Mouse (Mus musculus) splenic B cell, adult 2 months (primary cell): ENCODE data around the gene Arl6.

Experiments
- DNase-seq: peaks from one replicate; pipeline ENCODE4 v3.0.0-alpha.2; 2011; ENCODE audit warnings: low read depth, low spot score
- H3K27me3 ChIP-seq: 2 replicates; pipeline ENCODE4 v1.6.1; 2012; ENCODE audit warnings: mild to moderate bottlenecking, low read length, moderate library complexity, mixed read lengths; ENCODE audit not compliant: control insufficient read depth, poor library complexity, insufficient read depth, severe bottlenecking
- H3K36me3 ChIP-seq: 2 replicates; pipeline ENCODE4 v1.6.1; 2012; ENCODE audit warnings: mild to moderate bottlenecking, low read length, moderate library complexity, mixed read lengths; ENCODE audit not compliant: control insufficient read depth, poor library complexity, insufficient read depth, severe bottlenecking

The Arl6 gene

DNA sequence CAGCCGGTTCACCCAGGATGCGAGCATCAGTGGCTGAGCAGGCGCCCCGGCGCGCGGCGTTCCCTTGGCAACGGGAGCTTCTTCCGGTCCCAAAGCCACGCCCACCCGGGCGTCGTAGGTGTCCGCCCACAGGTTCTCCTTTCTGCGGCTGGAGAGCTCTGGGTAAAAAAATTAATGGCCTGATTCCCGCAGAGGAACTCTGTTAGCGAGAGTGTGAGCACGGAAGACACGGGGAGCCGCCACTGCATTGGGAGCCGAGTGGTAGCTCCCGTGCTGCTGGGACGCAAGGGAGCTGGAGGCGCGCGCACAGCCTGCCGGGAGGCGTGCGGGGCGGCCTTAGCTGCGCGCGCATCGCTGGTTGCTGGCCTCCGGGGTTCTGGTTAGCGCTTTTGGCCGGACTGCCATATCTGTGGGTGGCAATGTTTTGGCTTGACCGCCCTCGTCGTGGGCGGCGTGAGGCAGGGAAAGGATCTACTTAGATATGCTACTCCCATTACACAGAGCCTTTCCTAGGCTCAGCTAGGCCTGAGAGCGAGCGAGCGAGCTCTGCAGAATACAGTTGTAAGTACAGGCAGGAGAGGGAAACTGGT lies at the start of gene Arl6:
Arl6 (minus strand) TSS at position 290 of the 590 bp plus-strand sequence.
- DNase-seq: peak; percentile 94
- Histone ChIP-seq H3K36me3 (no peaks in the 10 kb centered on the region), H3K27me3 (no peaks in the 10 kb centered on the region)

DNA sequence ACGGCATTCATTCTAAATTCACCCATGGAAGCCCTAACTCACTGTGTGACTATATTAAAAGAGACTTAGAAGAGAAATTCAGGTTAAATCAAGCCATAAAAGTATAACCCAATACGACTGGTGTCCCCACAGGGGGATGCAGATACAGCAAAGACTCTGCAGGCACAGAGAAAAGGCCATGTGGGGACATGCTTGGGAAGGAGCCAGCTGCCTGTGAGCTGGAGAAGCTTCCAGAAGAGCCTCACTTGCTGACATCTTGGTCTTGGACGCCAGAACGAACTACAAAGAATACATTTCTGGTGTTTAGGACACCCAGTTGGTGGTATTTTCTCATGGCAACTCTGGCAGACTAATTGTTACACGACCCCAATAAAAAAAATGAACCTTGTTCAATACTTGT lies 45.9 kb upstream of the Arl6 start:
- no peak for DNase-seq
- no peaks in the 10 kb centered on the region for H3K27me3 ChIP-seq
- no peaks in the 10 kb centered on the region for H3K36me3 ChIP-seq

GRCm38 (mm10) chr16:59683434-59683833 lies 44.2 kb upstream of the Arl6 start:
- Histone ChIP-seq H3K36me3 (no peaks in the 10 kb centered on the region), H3K27me3 (no peaks in the 10 kb centered on the region)
- peak; percentile 66 for DNase-seq

DNA sequence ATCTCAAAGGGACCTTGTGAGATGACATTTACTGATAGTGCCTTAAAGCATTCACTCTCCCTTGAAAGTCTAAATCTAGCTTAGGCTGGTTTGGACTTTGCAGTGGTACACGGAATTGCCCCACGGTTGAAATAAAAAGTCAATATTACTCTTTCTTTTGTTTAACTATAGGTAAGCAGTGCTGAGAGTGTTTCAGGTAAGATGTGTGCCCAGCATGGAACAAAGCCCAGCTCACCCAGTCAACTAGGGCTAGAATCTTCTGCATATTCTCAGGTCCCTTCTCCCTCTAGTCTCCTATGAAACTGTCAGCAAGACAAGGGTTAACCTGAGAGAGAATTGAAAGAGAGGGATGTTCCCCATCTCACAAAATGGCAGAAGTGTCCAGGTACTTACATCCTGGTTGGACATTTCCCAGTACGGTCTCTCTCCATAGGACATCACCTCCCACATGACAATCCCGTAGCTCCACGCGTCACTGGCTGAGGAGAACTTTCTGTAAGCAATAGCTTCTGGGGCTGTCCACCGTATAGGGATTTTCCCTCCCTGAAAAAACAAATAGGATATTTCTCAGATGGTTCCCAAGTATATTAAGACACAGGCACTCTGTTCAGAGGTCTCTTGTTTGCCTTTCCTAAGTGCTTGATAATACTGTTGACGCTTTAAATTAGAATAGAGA lies 43.2 kb upstream of the Arl6 start:
- Histone ChIP-seq H3K36me3 (no peaks in the 10 kb centered on the region), H3K27me3 (no peaks in the 10 kb centered on the region)
- DNase-seq: no peak

GRCm38 (mm10) chr16:59666938-59667337 lies 27.7 kb upstream of the Arl6 start:
- DNase-seq: no peak
- Histone ChIP-seq H3K27me3 (no peaks in the 10 kb centered on the region), H3K36me3 (no peaks in the 10 kb centered on the region)

DNA sequence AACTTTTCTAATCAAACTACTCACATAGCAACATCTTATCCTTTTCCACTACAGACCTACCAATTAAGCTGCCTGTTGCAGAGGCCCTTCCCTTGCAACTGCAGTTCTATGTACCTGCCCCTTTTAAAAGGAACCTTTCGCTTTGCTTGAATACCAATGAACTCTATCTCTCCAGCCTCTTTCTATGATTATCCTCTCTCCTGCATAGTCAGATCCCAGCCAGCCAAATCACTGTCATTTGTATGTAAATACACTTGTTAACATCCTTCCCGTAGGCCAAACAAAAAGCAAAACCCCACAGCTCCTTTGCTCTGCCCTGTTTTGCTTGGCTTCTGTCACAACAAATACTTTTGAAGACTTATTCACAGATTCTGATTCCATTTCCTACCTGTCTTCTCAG lies 4.6 kb upstream of the Arl6 start:
- Histone ChIP-seq H3K27me3 (no peaks in the 10 kb centered on the region), H3K36me3 (no peaks in the 10 kb centered on the region)
- no peak for DNase-seq

- Histone ChIP-seq H3K36me3 (no peaks in the 10 kb centered on the region), H3K27me3 (no peaks in the 10 kb centered on the region)
- no peak for DNase-seq
These were observed 794 bp upstream of the Arl6 start for GRCm38 (mm10) chr16:59639985-59640384.

DNA sequence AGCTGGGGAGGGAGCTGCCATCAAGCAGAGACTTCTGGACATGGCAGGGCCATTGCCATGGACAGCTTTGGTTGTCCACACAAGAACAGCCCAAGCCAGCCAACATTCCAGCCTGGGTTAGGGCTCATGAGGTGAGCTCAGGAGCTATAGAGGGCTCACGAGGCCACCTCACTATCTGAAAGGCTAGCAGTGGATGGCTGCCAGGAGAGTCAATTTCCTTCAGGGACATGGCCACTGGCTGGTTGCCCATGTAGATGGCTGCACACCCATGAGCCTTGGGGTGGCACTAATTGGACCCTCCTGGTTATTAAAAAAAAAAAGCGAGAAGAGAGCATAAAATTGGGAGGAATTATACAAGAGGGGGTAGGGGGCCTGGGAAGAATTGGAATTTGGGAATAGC lies 4.6 kb downstream of the Arl6 start:
- no peak for DNase-seq
- H3K36me3 ChIP-seq: no peaks in the 10 kb centered on the region
- H3K27me3 ChIP-seq: no peaks in the 10 kb centered on the region

- peak; percentile 10 for DNase-seq
- Histone ChIP-seq H3K27me3 (no peaks in the 10 kb centered on the region), H3K36me3 (no peaks in the 10 kb centered on the region)
These were observed 17.6 kb downstream of the Arl6 start for GRCm38 (mm10) chr16:59621554-59621953.

- H3K36me3 ChIP-seq: no peaks in the 10 kb centered on the region
- no peaks in the 10 kb centered on the region for H3K27me3 ChIP-seq
- DNase-seq: peak; percentile 81
These were observed 22.0 kb downstream of the Arl6 start for GRCm38 (mm10) chr16:59617167-59617566.

DNA sequence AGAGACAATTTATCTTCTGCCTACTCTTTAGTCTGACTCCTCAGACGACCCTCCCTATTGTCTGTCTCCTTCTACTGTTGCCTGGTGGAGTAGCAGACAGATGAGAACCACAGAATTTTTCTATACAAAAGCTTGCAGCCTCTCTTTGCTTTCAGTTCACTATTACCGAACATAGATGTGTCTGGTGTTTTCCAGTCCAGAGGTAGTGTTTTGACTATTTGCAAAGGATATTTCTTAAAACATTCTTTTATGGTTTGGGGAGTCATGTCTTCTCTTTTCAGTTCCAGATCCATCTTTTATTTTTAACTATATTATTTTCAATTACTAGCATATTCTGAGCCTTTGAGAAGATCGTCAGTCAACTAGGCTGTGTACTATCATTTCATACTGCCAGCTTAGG lies 23.5 kb downstream of the Arl6 start:
- Histone ChIP-seq H3K27me3 (no peaks in the 10 kb centered on the region), H3K36me3 (no peaks in the 10 kb centered on the region)
- DNase-seq: no peak

DNA sequence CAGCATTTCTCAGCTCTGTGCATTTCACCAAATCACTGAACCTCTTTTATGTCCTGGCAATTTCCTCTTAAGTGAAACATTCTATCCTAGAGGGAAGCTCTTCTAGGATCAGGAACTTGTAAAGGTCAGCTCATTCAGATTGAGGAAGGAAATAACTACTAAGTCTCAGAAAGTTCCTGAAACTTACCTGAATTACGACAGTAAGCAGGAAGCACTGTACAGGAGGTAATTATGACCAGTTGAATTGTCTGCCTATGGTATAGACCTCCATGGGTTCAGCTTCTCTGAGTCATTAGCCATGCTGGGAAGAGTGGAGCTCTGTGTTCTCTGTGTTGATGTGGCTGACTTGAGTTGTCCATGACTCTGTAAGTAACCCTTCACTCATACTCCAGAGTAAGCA lies 28.4 kb downstream of the Arl6 start:
- DNase-seq: no peak
- H3K27me3 ChIP-seq: no peaks in the 10 kb centered on the region

GRCm38 (mm10) chr16:59604078-59604781 lies 35.0 kb downstream of the Arl6 start:
- peak; percentile 56 for DNase-seq
- no peaks in the 10 kb centered on the region for H3K36me3 ChIP-seq
- no peaks in the 10 kb centered on the region for H3K27me3 ChIP-seq

More for the DNA sequence above, 28.4 kb downstream of the Arl6 start:
- no peaks in the 10 kb centered on the region for H3K36me3 ChIP-seq

- no peaks in the 10 kb centered on the region for H3K36me3 ChIP-seq
- DNase-seq: peak; percentile 75
- no peaks in the 10 kb centered on the region for H3K27me3 ChIP-seq
These were observed 38.6 kb downstream of the Arl6 start, which contains the start of gene Crybg3 for GRCm38 (mm10) chr16:59600311-59601251. Gene Crybg3, minus strand, starts transcription at chr16:59600979.
